Mouse (Mus musculus): Measurements from ENCODE around the gene Creb3l1.

The Creb3l1 gene

GRCm38 (mm10) chr2:91997905-91998608 lies 26.2 kb downstream of the Creb3l1 start:
- DNase-seq (ENCODE audit: low read depth, low spot score): no peak

GRCm38 (mm10) chr2:91996006-91996405 lies 28.3 kb downstream of the Creb3l1 start:
- no peak for DNase-seq (ENCODE audit: low read depth, low spot score)

- no peak for DNase-seq (ENCODE audit: low read depth, low spot score)
Measured at GRCm38 (mm10) chr2:91993409-91993808, 30.9 kb downstream of the Creb3l1 start.

- no peak for DNase-seq (ENCODE audit: low read depth, low spot score)
Measured at GRCm38 (mm10) chr2:91989750-91990149, 34.6 kb downstream of the Creb3l1 start.

DNA sequence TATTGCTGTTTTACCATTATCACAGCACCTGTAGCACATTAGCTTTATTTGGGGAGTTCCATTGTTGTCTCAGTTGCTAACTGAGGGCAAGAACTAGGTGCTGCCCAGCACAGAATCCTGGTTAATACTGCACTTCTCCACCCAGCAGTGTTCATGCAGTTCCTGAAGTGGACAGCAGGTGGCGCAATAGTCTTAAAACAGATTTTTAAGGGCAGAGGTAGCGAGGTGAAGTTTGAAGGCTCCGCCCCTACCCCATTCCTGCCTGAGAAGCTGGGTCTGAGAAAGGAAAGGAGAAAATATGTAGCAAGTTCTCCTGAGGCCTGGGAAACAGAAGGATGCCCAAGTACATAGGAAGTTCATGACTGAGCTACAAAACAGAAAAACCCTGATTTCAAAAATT lies 36.8 kb downstream of the Creb3l1 start:
- DNase-seq (ENCODE audit: low read depth, low spot score): peak; percentile 46

GRCm38 (mm10) chr2:91986071-91986470 lies 38.2 kb downstream of the Creb3l1 start:
- DNase-seq (ENCODE audit: low read depth, low spot score): no peak

GRCm38 (mm10) chr2:91984906-91985525 lies 39.3 kb downstream of the Creb3l1 start:
- no peak for DNase-seq (ENCODE audit: low read depth, low spot score)

GRCm38 (mm10) chr2:91984439-91984838 lies 39.9 kb downstream of the Creb3l1 start:
- no peak for DNase-seq (ENCODE audit: low read depth, low spot score)

- DNase-seq (ENCODE audit: low read depth, low spot score): no peak
Measured at GRCm38 (mm10) chr2:91980830-91981229, 43.5 kb downstream of the Creb3l1 start.

DNA sequence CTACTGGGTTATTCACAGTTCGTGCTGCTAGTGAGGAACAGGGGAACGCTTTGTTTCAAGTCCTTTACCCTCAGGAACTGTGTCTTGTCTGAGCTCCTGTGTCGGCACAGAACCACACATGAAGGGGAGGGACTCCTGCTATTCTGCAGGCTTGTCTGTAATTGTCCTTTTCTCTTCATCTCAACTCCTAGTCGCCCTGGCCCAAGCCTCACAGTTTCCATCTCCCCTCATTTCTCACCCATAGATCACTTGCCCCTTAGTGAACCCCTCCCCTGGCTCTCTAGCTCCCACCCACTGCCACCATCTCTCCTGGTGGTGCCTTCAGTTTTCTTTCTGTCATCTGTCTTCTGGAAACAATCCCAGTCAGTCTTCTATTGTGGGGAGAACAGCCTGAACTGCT lies 44.1 kb downstream of the Creb3l1 start:
- DNase-seq (ENCODE audit: low read depth, low spot score): no peak

DNA sequence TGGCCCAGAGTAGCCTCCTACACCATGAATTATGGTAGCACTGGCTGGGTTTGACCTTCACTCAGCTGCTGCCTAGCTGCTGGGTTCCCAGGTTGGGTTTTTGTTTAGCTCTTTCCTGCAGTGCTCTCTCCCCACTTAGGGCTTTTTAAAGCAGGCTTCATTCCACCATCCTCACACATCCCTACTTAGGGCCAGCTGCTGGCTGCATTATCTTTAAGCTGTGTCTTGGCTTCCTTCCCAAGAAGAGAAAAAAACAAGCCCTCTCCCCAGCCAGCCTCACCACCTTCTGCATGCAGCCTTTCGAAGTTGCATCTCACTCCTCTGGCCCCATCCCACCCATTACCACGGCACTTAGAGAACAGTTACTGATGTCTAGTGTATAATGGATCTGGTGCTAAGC lies 45.8 kb downstream of the Creb3l1 start:
- DNase-seq (ENCODE audit: low read depth, low spot score): no peak

DNA sequence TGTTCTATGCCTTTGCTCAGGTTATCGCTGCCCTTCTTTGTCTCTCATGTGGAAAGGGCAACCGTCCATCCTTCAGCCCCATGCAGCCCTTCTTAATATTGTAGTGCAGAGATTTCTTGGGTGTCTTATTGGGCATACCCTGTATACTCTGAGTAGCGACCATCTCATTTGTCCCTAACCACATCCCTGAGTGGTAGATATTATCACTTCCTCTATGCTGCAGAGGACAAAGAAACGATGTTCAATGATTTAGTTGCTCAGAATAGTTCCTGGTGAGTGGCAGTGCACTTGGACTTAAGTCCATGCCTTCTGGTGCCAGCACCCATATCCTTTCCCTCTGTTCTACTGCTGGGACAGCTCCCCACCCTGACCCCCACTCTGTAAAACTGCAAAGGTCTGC lies 46.3 kb downstream of the Creb3l1 start:
- no peak for DNase-seq (ENCODE audit: low read depth, low spot score)

DNA sequence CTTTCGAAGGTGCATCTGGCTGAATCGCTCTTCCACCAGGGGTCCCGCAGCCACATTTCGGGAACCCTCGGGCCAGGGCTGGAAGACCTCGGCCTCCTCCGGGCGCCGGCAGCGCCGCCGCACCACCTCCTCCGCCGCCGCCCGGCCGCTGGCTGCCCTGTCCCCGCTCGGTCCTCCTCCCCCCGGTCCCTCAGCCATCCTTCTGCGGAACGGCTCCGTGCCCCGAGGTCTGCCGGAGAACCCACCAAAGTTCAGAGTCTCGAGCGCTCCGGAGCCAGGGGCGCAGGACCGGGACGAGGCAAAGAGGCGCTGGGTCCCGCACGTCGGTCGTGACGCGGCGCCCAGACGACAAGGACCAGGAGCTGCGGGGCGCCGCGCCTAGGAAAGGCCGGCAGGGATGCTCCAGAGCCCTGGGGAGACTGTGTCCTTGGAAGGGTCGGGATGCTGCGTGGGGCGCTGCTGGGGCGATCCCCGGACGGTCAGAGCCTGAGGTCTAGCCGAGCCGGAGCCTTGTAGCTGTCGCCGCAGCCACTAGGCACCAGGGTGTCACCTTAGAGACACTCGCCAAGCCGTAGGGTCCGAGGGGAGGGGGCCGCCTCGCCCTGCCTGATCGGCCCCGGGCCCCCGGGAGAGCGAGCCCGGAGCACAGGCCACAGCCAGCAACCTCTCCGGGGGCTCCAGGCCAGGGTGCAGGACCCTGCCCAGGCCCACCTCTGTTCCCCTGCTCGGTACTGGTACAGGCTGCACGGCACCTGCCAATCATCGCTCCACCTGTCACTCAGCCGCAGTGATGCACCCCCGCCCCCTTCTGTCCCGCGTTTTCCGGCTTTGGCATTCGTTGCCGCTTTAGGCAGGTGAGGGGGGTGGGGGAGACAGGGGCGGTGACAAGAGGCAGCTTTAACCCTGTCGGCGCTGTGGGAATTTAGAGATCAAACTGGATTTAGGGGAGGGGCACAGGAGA lies 48.4 kb downstream of the Creb3l1 start, which contains the start of gene Dgkz:
TSS of gene Dgkz (minus strand) at position 284 of the 961 bp plus-strand sequence.
- DNase-seq (ENCODE audit: low read depth, low spot score): no peak

DNA sequence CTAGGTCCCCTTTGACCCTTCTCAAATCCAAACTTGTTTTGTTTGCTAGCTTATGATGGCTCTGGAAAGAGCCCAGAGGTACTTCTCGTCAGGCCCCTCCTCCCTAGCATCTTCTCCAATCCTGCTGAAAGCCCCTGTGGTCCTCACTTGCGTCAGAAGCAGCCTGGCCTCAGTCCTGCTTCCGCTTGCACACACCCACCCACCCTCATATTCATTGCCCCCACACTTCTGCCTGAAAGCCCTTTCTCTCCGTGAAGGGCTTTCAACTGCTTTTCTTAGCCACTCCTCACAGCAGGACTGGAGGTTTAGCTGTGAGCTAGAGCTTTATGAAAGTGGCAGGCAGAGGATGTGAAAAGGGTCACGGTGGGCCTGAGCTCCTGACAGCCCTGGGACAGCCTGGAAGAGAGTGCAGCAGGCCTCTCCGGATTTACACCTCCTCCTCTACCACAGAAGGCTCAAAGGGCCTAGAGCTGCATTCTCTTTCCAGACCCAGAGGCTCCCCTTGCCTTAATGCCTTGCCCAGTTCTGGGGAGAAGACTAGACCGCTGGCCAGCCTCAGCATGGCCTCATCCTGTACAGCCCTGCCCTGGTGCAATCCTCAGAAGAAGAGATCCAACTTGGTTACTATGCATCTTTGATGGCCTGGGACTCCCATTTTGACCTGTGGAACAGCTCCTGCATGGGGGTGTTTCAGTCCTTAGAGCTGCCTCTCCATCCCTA lies 50.7 kb downstream of the Creb3l1 start:
- DNase-seq (ENCODE audit: low read depth, low spot score): no peak

- DNase-seq (ENCODE audit: low read depth, low spot score): no peak
Measured at GRCm38 (mm10) chr2:91972121-91972566, 52.2 kb downstream of the Creb3l1 start.

GRCm38 (mm10) chr2:91971231-91972097 lies 52.8 kb downstream of the Creb3l1 start:
- DNase-seq (ENCODE audit: low read depth, low spot score): no peak

GRCm38 (mm10) chr2:91967962-91968361 lies 56.3 kb downstream of the Creb3l1 start:
- no peak for DNase-seq (ENCODE audit: low read depth, low spot score)

DNA sequence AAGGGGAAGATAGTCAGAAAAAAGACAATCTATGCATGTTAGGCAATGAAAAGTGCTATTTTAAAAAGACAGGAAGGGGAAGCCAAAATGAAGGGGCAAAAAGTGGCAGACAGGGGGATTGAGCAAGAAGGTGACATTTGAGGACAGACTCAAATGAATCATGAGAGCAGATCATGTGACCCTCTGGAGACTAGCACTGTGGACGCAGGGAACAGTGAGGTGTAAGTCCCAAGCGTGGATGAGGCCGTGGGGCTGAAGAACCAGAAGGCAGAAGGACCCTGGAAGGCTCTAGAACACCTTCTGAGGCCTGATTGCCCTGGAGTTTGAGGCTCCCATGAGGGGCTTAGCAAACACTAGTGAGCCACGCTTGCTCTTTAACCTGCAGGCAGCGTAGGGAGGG lies 57.9 kb downstream of the Creb3l1 start:
- no peak for DNase-seq (ENCODE audit: low read depth, low spot score)

DNA sequence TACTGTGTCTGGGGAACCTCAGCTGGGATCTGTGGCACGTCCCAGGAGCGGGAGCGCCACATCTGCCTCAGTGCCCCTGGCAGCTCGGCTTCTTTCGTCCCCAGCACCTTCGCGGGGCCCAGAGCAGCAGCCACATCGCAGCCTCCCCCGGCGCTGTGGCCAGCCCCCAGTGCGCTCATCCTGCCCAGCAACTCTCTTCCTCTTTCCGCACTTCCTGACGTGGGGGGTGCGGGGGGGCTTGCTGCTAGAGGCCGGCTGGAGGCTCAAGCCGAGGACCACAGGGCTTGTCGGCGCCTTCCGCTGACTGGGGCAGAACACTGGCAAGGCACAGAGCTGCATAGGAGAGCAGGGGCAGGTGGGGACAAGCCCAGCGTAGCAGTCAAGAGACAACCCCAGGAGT lies 58.9 kb downstream of the Creb3l1 start:
- DNase-seq (ENCODE audit: low read depth, low spot score): no peak

DNA sequence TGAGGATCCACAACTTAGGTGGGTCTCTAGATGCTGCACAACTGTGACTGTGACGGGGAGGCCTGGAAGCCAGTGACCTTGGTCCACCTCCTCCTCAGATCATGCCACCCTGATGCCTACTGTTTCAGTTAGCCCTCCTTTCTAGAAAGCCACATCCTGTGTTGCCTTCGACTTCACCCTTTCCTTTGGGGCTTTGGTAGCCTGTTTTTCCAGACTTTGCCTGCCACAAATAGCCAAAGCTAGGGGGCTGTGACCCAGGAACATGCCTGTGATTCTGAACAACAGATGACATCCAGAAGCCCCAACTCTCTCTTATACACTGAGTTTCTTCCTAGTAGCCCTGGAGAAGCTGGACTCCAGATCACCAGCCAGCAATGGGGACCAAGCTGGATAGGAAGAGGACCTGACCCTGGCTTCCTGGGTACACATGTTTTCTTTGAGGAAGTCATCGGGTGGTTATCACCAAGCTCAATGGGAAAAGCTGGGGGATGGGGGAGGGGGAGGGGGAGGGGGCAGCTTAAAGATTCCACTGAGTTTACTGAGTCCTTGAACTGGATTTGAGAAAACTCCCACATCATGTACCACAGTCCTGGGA lies 59.6 kb downstream of the Creb3l1 start:
- DNase-seq (ENCODE audit: low read depth, low spot score): no peak
